ENCODE assay signal across 8 mouse cellular contexts in genomic region chr9:43104526-43104872, GRCm38 (mm10). TPM values are rescaled to one million over a fixed set of nuclear protein-coding genes. Genes with fewer than 3 reads are reported as not detected.
DNase-seq lines count a peak whose midpoint lies in the region; ATAC-seq and TF ChIP-seq lines count a peak whose summit lies in the region.

No protein-coding gene starts in this region.

- peak; percentile 70 for DNase-seq in kidney, adult 2 months
- no peak for DNase-seq in kidney, postnatal 25 days
- DNase-seq in embryonic facial prominence, embryonic 10.5 days (ENCODE audit: low spot score), result no peak
- DNase-seq in intestine, embryonic 14.5 days (ENCODE audit: low spot score), result no peak
- no peak for DNase-seq in urinary bladder, postnatal 10 days (ENCODE audit: low spot score)
- no peak for DNase-seq in frontal cortex, postnatal 14 days (ENCODE audit: low spot score in 2 of 2)

- no peak for ATAC-seq in intestine, embryonic 14.5 days (replicated peaks; ENCODE audit: low FRiP score, low TSS enrichment, low read depth)
- ATAC-seq in midbrain, embryonic 15.5 days (replicated peaks), result no peak
- no peak for ATAC-seq in frontal cortex, adult (ENCODE audit: low TSS enrichment)

- no peaks in the 10 kb centered on the region for H3K9me3 ChIP-seq in embryonic facial prominence, embryonic 10.5 days
- no peaks in the 10 kb centered on the region for H3K9me3 ChIP-seq in intestine, embryonic 14.5 days (ENCODE audit: control insufficient read depth, low read length)
- H3K9me3 ChIP-seq in midbrain, embryonic 15.5 days, result no peaks in the 10 kb centered on the region

- 3% methylated on average over 4 of the region's 4 CpGs for WGBS in kidney, adult 2 months
- WGBS in embryonic facial prominence, embryonic 10.5 days, result 8% methylated on average over 4 of the region's 4 CpGs
- 2% methylated on average over 4 of the region's 4 CpGs for WGBS in intestine, embryonic 14.5 days
- WGBS in midbrain, embryonic 15.5 days, result 2% methylated on average over 4 of the region's 4 CpGs

- peak overlapping the region; percentile 93 for H3K9ac ChIP-seq in intestine, embryonic 14.5 days (ENCODE audit: low read length)
- H3K9ac ChIP-seq in midbrain, embryonic 15.5 days, result peak overlapping the region; percentile 78

- no peak for TF ChIP-seq POLR2A in kidney, adult 2 months (IDR thresholded peaks at IDR 0.05; ENCODE audit: low read depth, low read length)

- peak overlapping the region; percentile 85 for H3K4me2 ChIP-seq in intestine, embryonic 14.5 days (ENCODE audit: low read length)
- H3K4me2 ChIP-seq in midbrain, embryonic 15.5 days, result peak overlapping the region; percentile 74

- H3K27ac ChIP-seq in kidney, adult 2 months (ENCODE audit: insufficient read depth, low read depth, low read length), result peak overlapping the region; percentile 96
- H3K27ac ChIP-seq in embryonic facial prominence, embryonic 10.5 days (replicated peaks), result peak overlapping the region; percentile 94; the same call in 1 of the 2 replicates
- peak overlapping the region; percentile 94; the same call in 1 of the 2 replicates for H3K27ac ChIP-seq in intestine, embryonic 14.5 days (ENCODE audit: low read depth)
- no peak overlapping the region for H3K27ac ChIP-seq in midbrain, embryonic 15.5 days

- H3K36me3 ChIP-seq in kidney, adult 2 months (ENCODE audit: control insufficient read depth, insufficient read depth, low read length), result no peaks in the 10 kb centered on the region; the same call in 1 of the 2 replicates
- 0 out of 2 replicates have a peak, but pooled peaks cover 5% of the 10 kb centered on the region for H3K36me3 ChIP-seq in embryonic facial prominence, embryonic 10.5 days (replicated peaks)
- no peaks in the 10 kb centered on the region; the same call in 1 of the 2 replicates for H3K36me3 ChIP-seq in intestine, embryonic 14.5 days (ENCODE audit: control insufficient read depth, insufficient read depth, low read length)
- H3K36me3 ChIP-seq in midbrain, embryonic 15.5 days (replicated peaks), result no peaks in the 10 kb centered on the region

- H3K27me3 ChIP-seq in kidney, adult 2 months (replicated peaks; ENCODE audit: control insufficient read depth, insufficient read depth, low read length), result no peaks in the 10 kb centered on the region
- no peaks in the 10 kb centered on the region for H3K27me3 ChIP-seq in embryonic facial prominence, embryonic 10.5 days (replicated peaks; ENCODE audit: low read depth, poor library complexity, severe bottlenecking)
- H3K27me3 ChIP-seq in intestine, embryonic 14.5 days (replicated peaks; ENCODE audit: control insufficient read depth, insufficient read depth, low read length), result no peaks in the 10 kb centered on the region
- no peaks in the 10 kb centered on the region for H3K27me3 ChIP-seq in midbrain, embryonic 15.5 days (replicated peaks)

- H3K4me1 ChIP-seq in kidney, adult 2 months (ENCODE audit: control insufficient read depth, insufficient read depth, low read length), result peaks cover 19% of the 10 kb centered on the region
- H3K4me1 ChIP-seq in embryonic facial prominence, embryonic 10.5 days, result peaks cover 43% of the 10 kb centered on the region
- H3K4me1 ChIP-seq in intestine, embryonic 14.5 days (replicated peaks; ENCODE audit: control insufficient read depth, insufficient read depth, low read length), result peaks cover 36% of the 10 kb centered on the region
- peaks cover 40% of the 10 kb centered on the region for H3K4me1 ChIP-seq in midbrain, embryonic 15.5 days

- no peak for TF ChIP-seq CTCF in kidney, adult 2 months (conservative IDR thresholded peaks at IDR 0.05; ENCODE audit: insufficient read depth, insufficient read length, low read depth, low read length)

- peak overlapping the region; percentile 66 for H3K4me3 ChIP-seq in kidney, adult 2 months (ENCODE audit: insufficient read depth, low read depth, low read length)
- peak overlapping the region; percentile 84 for H3K4me3 ChIP-seq in embryonic facial prominence, embryonic 10.5 days
- H3K4me3 ChIP-seq in intestine, embryonic 14.5 days (ENCODE audit: low read depth, low read length), result peak overlapping the region; percentile 88
- peak overlapping the region; percentile 86 for H3K4me3 ChIP-seq in midbrain, embryonic 15.5 days

RNA-seq across cellular contexts. Expression of gene Arhgef12, which starts 2.5 kb away (rescaled TPM):
- polyA plus RNA-seq in kidney, adult 2 months (2012; rRNA removed), result 47.6 and 48.0 TPM in 2 replicates
- 9.1 and 9.3 TPM in 2 replicates for polyA plus RNA-seq in embryonic facial prominence, embryonic 10.5 days (2016; fragmentation: Nextera tagmentation; extraction: Ambion mirVana)
- polyA plus RNA-seq in intestine, embryonic 14.5 days (2014; fragmentation: Nextera tagmentation; extraction: Ambion mirVana), result 15.9 and 16.5 TPM in 2 replicates
- polyA plus RNA-seq in midbrain, embryonic 15.5 days (2015; fragmentation: Nextera tagmentation; extraction: Ambion mirVana), result 24.8 and 29.1 TPM in 2 replicates

RNA-seq across cellular contexts. Expression of gene Tmem136, which starts 11.9 kb away (rescaled TPM):
- polyA plus RNA-seq in kidney, adult 2 months (2012; rRNA removed), result 12.4 and 13.2 TPM in 2 replicates
- polyA plus RNA-seq in embryonic facial prominence, embryonic 10.5 days (2016; fragmentation: Nextera tagmentation; extraction: Ambion mirVana), result 11.8 and 12.0 TPM in 2 replicates
- 5.8 and 6.7 TPM in 2 replicates for polyA plus RNA-seq in intestine, embryonic 14.5 days (2014; fragmentation: Nextera tagmentation; extraction: Ambion mirVana)
- polyA plus RNA-seq in midbrain, embryonic 15.5 days (2015; fragmentation: Nextera tagmentation; extraction: Ambion mirVana), result 10.5 and 13.0 TPM in 2 replicates
